In genomic region chr2:138033379-138034122, GRCm38 (mm10) we compare ENCODE assay signal across 8 mouse cellular contexts.
DNase-seq lines count a peak whose midpoint lies in the region; ATAC-seq lines count a peak whose summit lies in the region.

No protein-coding gene starts in this region.

- peak; percentile 27 to 36 for DNase-seq in B cell, adult 2 months
- DNase-seq in adrenal gland, postnatal 10 days: peak; percentile 86
- DNase-seq in embryo, embryonic 10.5 days (ENCODE audit: low spot score): peak; percentile 82
- peak; percentile 42 for DNase-seq in gastrocnemius, postnatal 25 days
- peak; percentile 81 for DNase-seq in limb, embryonic 11.5 days (ENCODE audit: low spot score)
- peak; percentile 73 for DNase-seq in neural tube, embryonic 11.5 days (ENCODE audit: low spot score)
- peak; percentile 48 for DNase-seq in testis, postnatal 14 days (ENCODE audit: low spot score)

- H3K9ac ChIP-seq in kidney, embryonic 15.5 days: no peak overlapping the region
- no peak overlapping the region for H3K9ac ChIP-seq in limb, embryonic 11.5 days (ENCODE audit: low read length)
- no peak overlapping the region for H3K9ac ChIP-seq in neural tube, embryonic 11.5 days (ENCODE audit: low read length)

- WGBS in kidney, embryonic 15.5 days: 27% methylated on average over 11 of the region's 11 CpGs
- 45% methylated on average over 11 of the region's 11 CpGs for WGBS in limb, embryonic 11.5 days
- 46% methylated on average over 11 of the region's 11 CpGs for WGBS in neural tube, embryonic 11.5 days

- no peaks in the 10 kb centered on the region for H3K9me3 ChIP-seq in kidney, embryonic 15.5 days (replicated peaks)
- no peaks in the 10 kb centered on the region for H3K9me3 ChIP-seq in limb, embryonic 11.5 days (ENCODE audit: control insufficient read depth, low read length)
- no peaks in the 10 kb centered on the region for H3K9me3 ChIP-seq in neural tube, embryonic 11.5 days (ENCODE audit: control insufficient read depth, low read length)

- H3K27me3 ChIP-seq in kidney, embryonic 15.5 days: no peaks in the 10 kb centered on the region
- no peaks in the 10 kb centered on the region for H3K27me3 ChIP-seq in limb, embryonic 11.5 days (ENCODE audit: control insufficient read depth, insufficient read depth, low read length)
- no peaks in the 10 kb centered on the region for H3K27me3 ChIP-seq in neural tube, embryonic 11.5 days (ENCODE audit: control insufficient read depth, insufficient read depth, low read length)

- ATAC-seq in kidney, embryonic 15.5 days (replicated peaks; ENCODE audit: low FRiP score): peak; percentile 76; the same call in 1 of the 2 replicates
- no peak for ATAC-seq in limb, embryonic 11.5 days (ENCODE audit: insufficient number of reproducible peaks, low FRiP score, low TSS enrichment, low read depth)
- peak; percentile 85 for ATAC-seq in neural tube, embryonic 11.5 days (ENCODE audit: insufficient read depth, low FRiP score, low TSS enrichment)

- H3K4me3 ChIP-seq in kidney, embryonic 15.5 days (replicated peaks): no peak overlapping the region
- H3K4me3 ChIP-seq in limb, embryonic 11.5 days (ENCODE audit: low read depth, low read length): no peak overlapping the region
- H3K4me3 ChIP-seq in neural tube, embryonic 11.5 days (ENCODE audit: low read depth, low read length): no peak overlapping the region

- no peak overlapping the region for H3K4me2 ChIP-seq in kidney, embryonic 15.5 days
- no peak overlapping the region for H3K4me2 ChIP-seq in limb, embryonic 11.5 days (ENCODE audit: low read depth, severe bottlenecking)
- no peak overlapping the region for H3K4me2 ChIP-seq in neural tube, embryonic 11.5 days (ENCODE audit: low read depth)

- no peaks in the 10 kb centered on the region for H3K36me3 ChIP-seq in kidney, embryonic 15.5 days
- no peaks in the 10 kb centered on the region for H3K36me3 ChIP-seq in limb, embryonic 11.5 days (ENCODE audit: control insufficient read depth, insufficient read depth, low read length)
- no peaks in the 10 kb centered on the region for H3K36me3 ChIP-seq in neural tube, embryonic 11.5 days (ENCODE audit: control insufficient read depth, insufficient read depth, low read length)

- no peak overlapping the region for H3K27ac ChIP-seq in kidney, embryonic 15.5 days
- no peak overlapping the region for H3K27ac ChIP-seq in limb, embryonic 11.5 days (replicated peaks; ENCODE audit: low read depth, low read length)
- H3K27ac ChIP-seq in neural tube, embryonic 11.5 days (ENCODE audit: low read depth, low read length): no peak overlapping the region

- H3K4me1 ChIP-seq in kidney, embryonic 15.5 days: 0 out of 2 replicates have a peak, but pooled peaks cover 4% of the 10 kb centered on the region
- no peaks in the 10 kb centered on the region for H3K4me1 ChIP-seq in limb, embryonic 11.5 days (ENCODE audit: control insufficient read depth, insufficient read depth, low read length)
- no peaks in the 10 kb centered on the region for H3K4me1 ChIP-seq in neural tube, embryonic 11.5 days (ENCODE audit: control insufficient read depth, insufficient read depth, low read length)

Comparison
In these comparisons a context has a peak if more than half of its experiments do, and no peak if none do; other contexts are left out.
1. DNase-seq: peak in every context shown above with its lines; median percentile 86 in adrenal gland, postnatal 10 days; 82 in embryo, embryonic 10.5 days; 81 in limb, embryonic 11.5 days; 73 in neural tube, embryonic 11.5 days; 48 in testis, postnatal 14 days; 42 in gastrocnemius, postnatal 25 days; 32 in B cell, adult 2 months.